Mouse (Mus musculus) hindbrain, embryonic 10.5 days (tissue): Measurements from ENCODE around the gene Ccnk. TPM values are rescaled to one million over a fixed set of nuclear protein-coding genes. Genes with fewer than 3 reads are reported as not detected.

ENCODE experiments used
- DNase-seq: peaks from one replicate; pipeline ENCODE4 v3.0.0-alpha.2; 2017; ENCODE audit warnings: low spot score
- H3K27ac ChIP-seq: fragments of 300-500 bp; sonication (generic); 2 replicates; pipeline ENCODE4 v1.5.1; 2016; ENCODE audit warnings: mild to moderate bottlenecking, moderate library complexity
- H3K27me3 ChIP-seq: fragments of 300-500 bp; sonication (generic); 2 replicates; pipeline ENCODE4 v1.6.1; 2016; ENCODE audit warnings: mild to moderate bottlenecking; ENCODE audit not compliant: poor library complexity, insufficient read depth, severe bottlenecking
- H3K36me3 ChIP-seq: fragments of 300-500 bp; sonication (generic); 2 replicates; pipeline ENCODE4 v1.6.1; 2016; ENCODE audit warnings: mild to moderate bottlenecking, moderate library complexity
- H3K4me1 ChIP-seq: fragments of 300-500 bp; sonication (generic); replicated peaks from 2 replicates; pipeline ENCODE4 v1.6.1; 2016; ENCODE audit warnings: mild to moderate bottlenecking
- H3K4me3 ChIP-seq: fragments of 300-500 bp; sonication (generic); 2 replicates; pipeline ENCODE4 v1.5.1; 2016; ENCODE audit warnings: mild to moderate bottlenecking, moderate library complexity
- H3K9me3 ChIP-seq: fragments of 300-500 bp; sonication (generic); 2 replicates; pipeline ENCODE4 v1.6.1; 2016; ENCODE audit warnings: mild to moderate bottlenecking, moderate library complexity
- WGBS: fragments of 180-500 bp; shearing (Covaris S2); methylation state at CpG from one replicate; pipeline ENCODE4 v1.1.7; 2016; 5-methylcytosine and 5-hydroxymethylcytosine counted together
- polyA plus RNA-seq: library from polyadenylated mRNA; unstranded; fragments of >200 nt; fragmentation: Nextera tagmentation; extraction: Ambion mirVana; gene quantifications from 2 replicates; pipeline ENCODE4 v1.2.1, GENCODE M21; 2016

Ccnk gene
- 2.9 and 3.3 TPM in 2 replicates for polyA plus RNA-seq

- peak; percentile 99 for DNase-seq
- no peaks in the 10 kb centered on the region for H3K27me3 ChIP-seq
- H3K36me3 ChIP-seq: peaks cover 28% of the 10 kb centered on the region
- under 1% methylated on average over 82 of the region's 82 CpGs for WGBS
- H3K4me3 ChIP-seq: peak within 1 kb of the TSS; percentile 97
- no peaks in the 10 kb centered on the region for H3K9me3 ChIP-seq
- peaks cover 39% of the 10 kb centered on the region for H3K4me1 ChIP-seq
- peak within 1 kb of the TSS; percentile 95 for H3K27ac ChIP-seq
These were observed at the start of gene Ccnk for GRCm38 (mm10) chr12:108179321-108180266. Gene Ccnk (plus strand): TSS chr12:108179579.

GRCm38 (mm10) chr12:108132450-108133070 is 46.8 kb upstream of the Ccnk start:
- no peak overlapping the region for H3K4me3 ChIP-seq
- no peaks in the 10 kb centered on the region for H3K9me3 ChIP-seq
- no peaks in the 10 kb centered on the region for H3K27me3 ChIP-seq
- peaks cover 63% of the 10 kb centered on the region for H3K36me3 ChIP-seq
- no peak overlapping the region for H3K27ac ChIP-seq
- WGBS: 91% methylated on average over 8 of the region's 8 CpGs
- no peak for DNase-seq
- H3K4me1 ChIP-seq: 0 out of 2 replicates have a peak, but pooled peaks cover 9% of the 10 kb centered on the region

- 80% methylated on average over 2 of the region's 2 CpGs for WGBS
- H3K36me3 ChIP-seq: peaks cover 61% of the 10 kb centered on the region
- no peaks in the 10 kb centered on the region for H3K9me3 ChIP-seq
- H3K27me3 ChIP-seq: no peaks in the 10 kb centered on the region
- 0 out of 2 replicates have a peak, but pooled peaks cover 9% of the 10 kb centered on the region for H3K4me1 ChIP-seq
- H3K4me3 ChIP-seq: no peak overlapping the region
- H3K27ac ChIP-seq: no peak overlapping the region
- DNase-seq: no peak
These were observed 46.2 kb upstream of the Ccnk start for GRCm38 (mm10) chr12:108133181-108133580.

- Histone ChIP-seq H3K4me3 (no peak overlapping the region), H3K27ac (no peak overlapping the region), H3K9me3 (no peaks in the 10 kb centered on the region), H3K4me1 (0 out of 2 replicates have a peak, but pooled peaks cover 9% of the 10 kb centered on the region), H3K36me3 (peaks cover 44% of the 10 kb centered on the region), H3K27me3 (no peaks in the 10 kb centered on the region)
- 84% methylated on average over 6 of the region's 6 CpGs for WGBS
- DNase-seq: no peak
These were observed 43.7 kb upstream of the Ccnk start for GRCm38 (mm10) chr12:108135610-108136208.

- Histone ChIP-seq H3K4me3 (no peak overlapping the region), H3K4me1 (no peaks in the 10 kb centered on the region), H3K27ac (no peak overlapping the region), H3K27me3 (no peaks in the 10 kb centered on the region), H3K9me3 (no peaks in the 10 kb centered on the region), H3K36me3 (peaks cover 52% of the 10 kb centered on the region)
- WGBS: 91% methylated on average over 5 of the region's 5 CpGs
- DNase-seq: no peak
These were observed 35.5 kb upstream of the Ccnk start for GRCm38 (mm10) chr12:108143624-108144498.

- H3K4me3 ChIP-seq: no peak overlapping the region
- no peaks in the 10 kb centered on the region for H3K4me1 ChIP-seq
- H3K27ac ChIP-seq: no peak overlapping the region
- DNase-seq: no peak
- H3K9me3 ChIP-seq: no peaks in the 10 kb centered on the region
- H3K27me3 ChIP-seq: no peaks in the 10 kb centered on the region
- 94% methylated on average over 3 of the region's 3 CpGs for WGBS
- H3K36me3 ChIP-seq: peaks cover 51% of the 10 kb centered on the region
These were observed 34.2 kb upstream of the Ccnk start for GRCm38 (mm10) chr12:108145198-108145597.

- no peak overlapping the region for H3K27ac ChIP-seq
- no peaks in the 10 kb centered on the region for H3K27me3 ChIP-seq
- WGBS: 78% methylated on average over 3 of the region's 3 CpGs
- H3K4me3 ChIP-seq: no peak overlapping the region
- peaks cover 67% of the 10 kb centered on the region for H3K36me3 ChIP-seq
- H3K4me1 ChIP-seq: no peaks in the 10 kb centered on the region
- DNase-seq: no peak
- no peaks in the 10 kb centered on the region for H3K9me3 ChIP-seq
These were observed 29.6 kb upstream of the Ccnk start for GRCm38 (mm10) chr12:108149764-108150163.

GRCm38 (mm10) chr12:108152743-108153142 is 26.6 kb upstream of the Ccnk start:
- H3K27ac ChIP-seq: no peak overlapping the region
- DNase-seq: no peak
- H3K4me1 ChIP-seq: no peaks in the 10 kb centered on the region
- 94% methylated on average over 2 of the region's 2 CpGs for WGBS
- no peaks in the 10 kb centered on the region for H3K27me3 ChIP-seq
- peaks cover 75% of the 10 kb centered on the region for H3K36me3 ChIP-seq
- no peaks in the 10 kb centered on the region for H3K9me3 ChIP-seq
- H3K4me3 ChIP-seq: no peak overlapping the region

GRCm38 (mm10) chr12:108159863-108160262 is 19.5 kb upstream of the Ccnk start:
- no peak overlapping the region for H3K27ac ChIP-seq
- no peak overlapping the region for H3K4me3 ChIP-seq
- H3K36me3 ChIP-seq: peaks cover 88% of the 10 kb centered on the region
- H3K27me3 ChIP-seq: no peaks in the 10 kb centered on the region
- H3K4me1 ChIP-seq: no peaks in the 10 kb centered on the region; the same call in 1 of the 2 replicates
- no peaks in the 10 kb centered on the region for H3K9me3 ChIP-seq
- no peak for DNase-seq

- Histone ChIP-seq H3K4me1 (no peaks in the 10 kb centered on the region; the same call in 1 of the 2 replicates), H3K9me3 (no peaks in the 10 kb centered on the region), H3K36me3 (peaks cover 68% of the 10 kb centered on the region), H3K4me3 (no peak overlapping the region), H3K27me3 (no peaks in the 10 kb centered on the region), H3K27ac (no peak overlapping the region)
- DNase-seq: peak; percentile 29
- WGBS: 92% methylated on average over 1 of the region's 1 CpGs
These were observed 17.3 kb upstream of the Ccnk start for GRCm38 (mm10) chr12:108162036-108162435.

- 87% methylated on average over 3 of the region's 3 CpGs for WGBS
- no peaks in the 10 kb centered on the region for H3K9me3 ChIP-seq
- no peaks in the 10 kb centered on the region for H3K27me3 ChIP-seq
- no peak overlapping the region for H3K4me3 ChIP-seq
- no peaks in the 10 kb centered on the region; the same call in 1 of the 2 replicates for H3K4me1 ChIP-seq
- peaks cover 56% of the 10 kb centered on the region for H3K36me3 ChIP-seq
- no peak for DNase-seq
- no peak overlapping the region for H3K27ac ChIP-seq
These were observed 15.7 kb upstream of the Ccnk start for GRCm38 (mm10) chr12:108163706-108164105.

GRCm38 (mm10) chr12:108168909-108169308 is 10.5 kb upstream of the Ccnk start:
- peaks cover 13% of the 10 kb centered on the region for H3K4me1 ChIP-seq

More at GRCm38 (mm10) chr12:108168909-108169308, 10.5 kb upstream of the Ccnk start:
- no peak for DNase-seq
- Histone ChIP-seq H3K27ac (no peak overlapping the region), H3K36me3 (peaks cover 5% of the 10 kb centered on the region), H3K27me3 (no peaks in the 10 kb centered on the region), H3K4me3 (no peak overlapping the region), H3K9me3 (no peaks in the 10 kb centered on the region)
- WGBS: 89% methylated on average over 3 of the region's 3 CpGs
